Mouse (Mus musculus) liver, embryonic 12.5 days (tissue): ENCODE measurements around the gene Frrs1. TPM values are rescaled to one million over a fixed set of nuclear protein-coding genes. Genes with fewer than 3 reads are reported as not detected.
A peak's percentile ranks its signal among the peaks of the same experiment; 100 is the strongest.
"Not testable (repeated sequence)": the region's sequence is repeated elsewhere in the genome, so short reads cannot be mapped to it uniquely, and the experiment has no call there.

Experiments
- ATAC-seq: fragments of 200-750 bp; cut with Nextera tagmentation; 2 replicates; pipeline ENCODE4 v1.8.0; 2017; ENCODE audit warnings: moderate number of reproducible peaks, mild to moderate bottlenecking, moderate library complexity
- H3K27ac ChIP-seq: fragments of 300-500 bp; sonication (generic); 2 replicates; pipeline ENCODE4 v1.5.1; 2016; ENCODE audit warnings: mild to moderate bottlenecking
- H3K27me3 ChIP-seq: fragments of 300-500 bp; sonication (generic); replicated peaks from 2 replicates; pipeline ENCODE4 v1.6.1; 2016; ENCODE audit warnings: mild to moderate bottlenecking, moderate library complexity
- H3K36me3 ChIP-seq: fragments of 300-500 bp; sonication (generic); 2 replicates; pipeline ENCODE4 v1.6.1; 2016; ENCODE audit warnings: mild to moderate bottlenecking, moderate library complexity
- H3K4me1 ChIP-seq: fragments of 300-500 bp; sonication (generic); 2 replicates; pipeline ENCODE4 v1.6.1; 2016
- H3K4me2 ChIP-seq: fragments of 300-500 bp; sonication (generic); 2 replicates; pipeline ENCODE4 v1.6.1; 2016; ENCODE audit warnings: mild to moderate bottlenecking, moderate library complexity
- H3K4me3 ChIP-seq: fragments of 300-500 bp; sonication (generic); 2 replicates; pipeline ENCODE4 v1.5.1; 2016; ENCODE audit warnings: mild to moderate bottlenecking, moderate library complexity
- H3K9ac ChIP-seq: fragments of 300-500 bp; sonication (generic); 2 replicates; pipeline ENCODE4 v1.6.1; 2016; ENCODE audit warnings: mild to moderate bottlenecking, moderate library complexity
- H3K9me3 ChIP-seq: fragments of 300-500 bp; sonication (generic); replicated peaks from 2 replicates; pipeline ENCODE4 v1.6.1; 2016; ENCODE audit warnings: mild to moderate bottlenecking, moderate library complexity
- WGBS: fragments of 180-500 bp; shearing (Covaris S2); methylation state at CpG from one replicate; pipeline ENCODE4 v1.1.7; 2016; ENCODE audit not compliant: insufficient replicate concordance; 5-methylcytosine and 5-hydroxymethylcytosine counted together
- polyA plus RNA-seq: library from polyadenylated mRNA; unstranded; fragments of >200 nt; fragmentation: Nextera tagmentation; extraction: Ambion mirVana; gene quantifications from 2 replicates; pipeline ENCODE4 v1.2.1, GENCODE M21; 2016

Gene Frrs1
- 46.0 and 48.3 TPM in 2 replicates for polyA plus RNA-seq

- H3K4me2 ChIP-seq = peak within 1 kb of the TSS; percentile 92
- H3K4me3 ChIP-seq = peak within 1 kb of the TSS; percentile 80
- H3K9me3 ChIP-seq = no peaks in the 10 kb centered on the region
- peaks cover 69% of the 10 kb centered on the region for H3K4me1 ChIP-seq
- no peaks in the 10 kb centered on the region for H3K27me3 ChIP-seq
- ATAC-seq = peak; percentile 89
- H3K27ac ChIP-seq = peak within 1 kb of the TSS; percentile 97
- no peaks in the 10 kb centered on the region for H3K36me3 ChIP-seq
- WGBS = 28% methylated on average over 9 of the region's 9 CpGs
- peak within 1 kb of the TSS; percentile 87 for H3K9ac ChIP-seq
Observed at GRCm38 (mm10) chr3:116858941-116859685, at the start of gene Frrs1. Frrs1 (plus strand) TSS chr3:116859464.

- not testable (repeated sequence) for H3K27ac ChIP-seq, ATAC-seq, H3K27me3 ChIP-seq, H3K9me3 ChIP-seq, H3K36me3 ChIP-seq, H3K9ac ChIP-seq, H3K4me2 ChIP-seq, H3K4me3 ChIP-seq
- peaks cover 21% of the 10 kb centered on the region for H3K4me1 ChIP-seq
- WGBS = 72% methylated on average over 6 of the region's 6 CpGs
Observed at GRCm38 (mm10) chr3:116810351-116810750, 48.9 kb upstream of the Frrs1 start.

- H3K9ac ChIP-seq = no peak overlapping the region
- peaks cover 10% of the 10 kb centered on the region; the same call in 1 of the 2 replicates for H3K4me1 ChIP-seq
- 74% methylated on average over 2 of the region's 2 CpGs for WGBS
- ATAC-seq = no peak
- H3K4me2 ChIP-seq = no peak overlapping the region
- H3K4me3 ChIP-seq = no peak overlapping the region
- no peaks in the 10 kb centered on the region for H3K27me3 ChIP-seq
- no peaks in the 10 kb centered on the region for H3K9me3 ChIP-seq
- no peaks in the 10 kb centered on the region for H3K36me3 ChIP-seq
- H3K27ac ChIP-seq = no peak overlapping the region
Observed at GRCm38 (mm10) chr3:116812946-116813345, 46.3 kb upstream of the Frrs1 start.

- Histone ChIP-seq H3K27me3 (no peaks in the 10 kb centered on the region), H3K9ac (no peak overlapping the region), H3K27ac (no peak overlapping the region), H3K36me3 (no peaks in the 10 kb centered on the region), H3K4me3 (no peak overlapping the region), H3K4me1 (no peaks in the 10 kb centered on the region), H3K4me2 (no peak overlapping the region), H3K9me3 (no peaks in the 10 kb centered on the region)
- ATAC-seq = no peak
- 54% methylated on average over 6 of the region's 6 CpGs for WGBS
Observed at GRCm38 (mm10) chr3:116815305-116815797, 43.9 kb upstream of the Frrs1 start.

- Histone ChIP-seq H3K4me3 (no peak overlapping the region), H3K36me3 (no peaks in the 10 kb centered on the region), H3K27me3 (no peaks in the 10 kb centered on the region), H3K27ac (no peak overlapping the region), H3K4me2 (no peak overlapping the region), H3K4me1 (no peaks in the 10 kb centered on the region), H3K9me3 (no peaks in the 10 kb centered on the region), H3K9ac (no peak overlapping the region)
- WGBS = 72% methylated on average over 4 of the region's 4 CpGs
- ATAC-seq = no peak
Observed at GRCm38 (mm10) chr3:116815916-116816315, 43.3 kb upstream of the Frrs1 start.

GRCm38 (mm10) chr3:116816674-116817215 lies 42.5 kb upstream of the Frrs1 start:
- WGBS = 76% methylated on average over 3 of the region's 3 CpGs
- ATAC-seq = no peak
- no peaks in the 10 kb centered on the region for H3K27me3 ChIP-seq
- no peaks in the 10 kb centered on the region for H3K36me3 ChIP-seq
- H3K9ac ChIP-seq = no peak overlapping the region
- no peak overlapping the region for H3K4me3 ChIP-seq
- no peaks in the 10 kb centered on the region for H3K9me3 ChIP-seq
- no peak overlapping the region for H3K4me2 ChIP-seq
- no peaks in the 10 kb centered on the region for H3K4me1 ChIP-seq
- no peak overlapping the region for H3K27ac ChIP-seq

GRCm38 (mm10) chr3:116817231-116817630 lies 42.0 kb upstream of the Frrs1 start:
- 89% methylated on average over 7 of the region's 7 CpGs for WGBS
- ATAC-seq = no peak
- H3K27me3 ChIP-seq = no peaks in the 10 kb centered on the region
- H3K27ac ChIP-seq = no peak overlapping the region
- H3K4me1 ChIP-seq = no peaks in the 10 kb centered on the region
- no peak overlapping the region for H3K4me3 ChIP-seq
- H3K36me3 ChIP-seq = no peaks in the 10 kb centered on the region
- H3K9me3 ChIP-seq = no peaks in the 10 kb centered on the region
- H3K9ac ChIP-seq = no peak overlapping the region
- no peak overlapping the region for H3K4me2 ChIP-seq

- H3K9ac ChIP-seq = no peak overlapping the region
- no peaks in the 10 kb centered on the region for H3K4me1 ChIP-seq
- H3K27ac ChIP-seq = no peak overlapping the region
- no peak for ATAC-seq
- H3K27me3 ChIP-seq = no peaks in the 10 kb centered on the region
- WGBS = 71% methylated on average over 4 of the region's 4 CpGs
- H3K9me3 ChIP-seq = no peaks in the 10 kb centered on the region
- no peak overlapping the region for H3K4me3 ChIP-seq
- H3K36me3 ChIP-seq = no peaks in the 10 kb centered on the region
- H3K4me2 ChIP-seq = no peak overlapping the region
Observed at GRCm38 (mm10) chr3:116826471-116827215, 32.6 kb upstream of the Frrs1 start.

GRCm38 (mm10) chr3:116829274-116829920 lies 29.9 kb upstream of the Frrs1 start:
- H3K9me3 ChIP-seq = no peaks in the 10 kb centered on the region
- H3K36me3 ChIP-seq = no peaks in the 10 kb centered on the region
- H3K27me3 ChIP-seq = no peaks in the 10 kb centered on the region
- no peak overlapping the region for H3K4me2 ChIP-seq
- no peak overlapping the region for H3K4me3 ChIP-seq
- 66% methylated on average over 10 of the region's 10 CpGs for WGBS
- no peak overlapping the region for H3K27ac ChIP-seq
- H3K4me1 ChIP-seq = no peaks in the 10 kb centered on the region
- no peak overlapping the region for H3K9ac ChIP-seq
- ATAC-seq = no peak

- WGBS = 66% methylated on average over 5 of the region's 5 CpGs
- H3K9ac ChIP-seq = no peak overlapping the region
- no peak overlapping the region for H3K27ac ChIP-seq
Observed at GRCm38 (mm10) chr3:116831324-116831723, 27.9 kb upstream of the Frrs1 start.

GRCm38 (mm10) chr3:116832526-116833310 lies 26.5 kb upstream of the Frrs1 start:
- Histone ChIP-seq H3K9ac (no peak overlapping the region), H3K36me3 (no peaks in the 10 kb centered on the region), H3K9me3 (no peaks in the 10 kb centered on the region), H3K4me3 (no peak overlapping the region), H3K4me2 (no peak overlapping the region), H3K27me3 (no peaks in the 10 kb centered on the region), H3K27ac (no peak overlapping the region), H3K4me1 (peaks cover 4% of the 10 kb centered on the region)
- 79% methylated on average over 7 of the region's 7 CpGs for WGBS
- no peak for ATAC-seq

More at GRCm38 (mm10) chr3:116831324-116831723, 27.9 kb upstream of the Frrs1 start:
- H3K4me1 ChIP-seq = peaks cover 4% of the 10 kb centered on the region
- H3K27me3 ChIP-seq = no peaks in the 10 kb centered on the region
- no peak overlapping the region for H3K4me2 ChIP-seq
- H3K4me3 ChIP-seq = no peak overlapping the region
- no peak for ATAC-seq
- H3K9me3 ChIP-seq = no peaks in the 10 kb centered on the region
- H3K36me3 ChIP-seq = no peaks in the 10 kb centered on the region
